Mouse (Mus musculus) thymus, postnatal 4 days (tissue): Measurements from ENCODE around the gene Angpt4.
A peak's percentile ranks its signal among the peaks of the same experiment; 100 is the strongest.

ENCODE experiments used
- DNase-seq: peaks from one replicate; pipeline ENCODE4 v3.0.0; 2021

Gene Angpt4

GRCm38 (mm10) chr2:151916061-151916831, 5.2 kb downstream of the Angpt4 start:
- no peak for DNase-seq

GRCm38 (mm10) chr2:151919140-151919539, 8.1 kb downstream of the Angpt4 start:
- DNase-seq, result no peak

GRCm38 (mm10) chr2:151921068-151921467, 10.1 kb downstream of the Angpt4 start:
- DNase-seq, result no peak

GRCm38 (mm10) chr2:151921596-151921995, 10.6 kb downstream of the Angpt4 start:
- no peak for DNase-seq

GRCm38 (mm10) chr2:151924276-151924675, 13.3 kb downstream of the Angpt4 start:
- no peak for DNase-seq

GRCm38 (mm10) chr2:151925715-151926114, 14.7 kb downstream of the Angpt4 start:
- DNase-seq, result no peak

GRCm38 (mm10) chr2:151927103-151927502, 16.1 kb downstream of the Angpt4 start:
- no peak for DNase-seq

GRCm38 (mm10) chr2:151930389-151931074, 19.5 kb downstream of the Angpt4 start:
- DNase-seq, result peak; percentile 96

GRCm38 (mm10) chr2:151937893-151938292, 26.9 kb downstream of the Angpt4 start:
- DNase-seq, result peak; percentile 59

GRCm38 (mm10) chr2:151938780-151939200, 27.8 kb downstream of the Angpt4 start:
- no peak for DNase-seq

- DNase-seq, result peak; percentile 50
Observed at GRCm38 (mm10) chr2:151939651-151940420, 28.8 kb downstream of the Angpt4 start.

GRCm38 (mm10) chr2:151941269-151941668, 30.3 kb downstream of the Angpt4 start:
- peak; percentile 60 for DNase-seq

- DNase-seq, result peak; percentile 59
Observed at GRCm38 (mm10) chr2:151944106-151944505, 33.1 kb downstream of the Angpt4 start.

- DNase-seq, result no peak
Observed at GRCm38 (mm10) chr2:151947617-151948016, 36.6 kb downstream of the Angpt4 start.

- DNase-seq, result no peak
Observed at GRCm38 (mm10) chr2:151948311-151948710, 37.3 kb downstream of the Angpt4 start.

GRCm38 (mm10) chr2:151949082-151949774, 38.2 kb downstream of the Angpt4 start:
- no peak for DNase-seq

- DNase-seq, result no peak
Observed at GRCm38 (mm10) chr2:151953665-151954064, 42.7 kb downstream of the Angpt4 start.

- no peak for DNase-seq
Observed at GRCm38 (mm10) chr2:151956500-151957137, 45.6 kb downstream of the Angpt4 start.

- DNase-seq, result no peak
Observed at GRCm38 (mm10) chr2:151959274-151959673, 48.3 kb downstream of the Angpt4 start.

GRCm38 (mm10) chr2:151961284-151962196, 50.5 kb downstream of the Angpt4 start:
- no peak for DNase-seq

GRCm38 (mm10) chr2:151962474-151962873, 51.5 kb downstream of the Angpt4 start:
- no peak for DNase-seq
